Mouse (Mus musculus) myocyte (in vitro differentiated cells): ENCODE results near the gene Agpat1.

ENCODE experiments used
- MAX ChIP-seq: IDR thresholded peaks from one replicate; pipeline ENCODE4 v1.6.1; 2011; ENCODE audit warnings: low read depth, mild to moderate bottlenecking, control low read depth
- POLR2A ChIP-seq: IDR thresholded peaks from one replicate; pipeline ENCODE4 v1.6.1; 2011; ENCODE audit warnings: low read depth, mild to moderate bottlenecking, control low read depth, moderate library complexity; ENCODE audit not compliant: insufficient read length
- TCF12 ChIP-seq: IDR thresholded peaks from one replicate; pipeline ENCODE4 v1.6.1; 2011; ENCODE audit warnings: mild to moderate bottlenecking, control low read depth; ENCODE audit not compliant: poor library complexity, insufficient read depth, severe bottlenecking
- USF1 ChIP-seq: IDR thresholded peaks from one replicate; pipeline ENCODE4 v1.6.1; 2011; ENCODE audit warnings: low read depth, mild to moderate bottlenecking, control low read depth, moderate library complexity

DNA sequence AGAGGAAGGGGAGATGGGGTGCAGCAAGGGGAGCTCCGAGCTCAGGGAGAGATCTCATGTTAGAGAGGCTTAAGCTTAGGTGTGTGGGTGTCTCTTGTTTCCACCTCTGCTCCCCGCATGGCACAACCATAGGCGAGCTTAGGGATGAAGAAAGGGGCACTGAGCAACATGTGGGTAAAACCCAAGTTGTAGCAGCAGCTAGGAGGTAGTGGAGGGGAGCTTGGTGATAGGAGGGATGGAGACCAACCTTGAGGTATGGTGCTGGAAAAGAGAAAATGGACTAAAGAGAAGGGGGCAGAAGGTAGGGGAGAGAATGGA lies 55.8 kb downstream of the Agpat1 start:
- TF ChIP-seq POLR2A: no peak
- no peak for TF ChIP-seq TCF12
- no peak for TF ChIP-seq MAX
- TF ChIP-seq USF1: no peak
